Mouse (Mus musculus): ENCODE data around the gene Palld. TPM values are rescaled to one million over a fixed set of nuclear protein-coding genes. Genes with fewer than 3 reads are reported as not detected.

Palld gene
- polyA plus RNA-seq, 1 experiment from 2014 or later = 166 TPM

- no peaks in the 10 kb centered on the region for H3K4me1 ChIP-seq
- H3K36me3 ChIP-seq = no peaks in the 10 kb centered on the region
- H3K4me3 ChIP-seq = no peak overlapping the region
- no peak for ATAC-seq (ENCODE audit: extremely low read depth, insufficient number of reproducible peaks, low FRiP score, low TSS enrichment)
- no peak overlapping the region for H3K4me2 ChIP-seq
- no peaks in the 10 kb centered on the region; the same call in 1 of the 2 replicates for H3K27me3 ChIP-seq (replicated peaks)
- no peak overlapping the region for H3K9ac ChIP-seq
- WGBS = 54% methylated on average over 2 of the region's 2 CpGs
- H3K27ac ChIP-seq (replicated peaks) = no peak overlapping the region
- H3K9me3 ChIP-seq = no peaks in the 10 kb centered on the region
Measured at GRCm38 (mm10) chr8:61464393-61464792, 438.1 kb downstream of the Palld start.

GRCm38 (mm10) chr8:61462221-61462620, 440.3 kb downstream of the Palld start:
- no peak for ATAC-seq (ENCODE audit: extremely low read depth, insufficient number of reproducible peaks, low FRiP score, low TSS enrichment)
- Histone ChIP-seq H3K36me3 (no peaks in the 10 kb centered on the region), H3K4me3 (no peak overlapping the region), H3K27me3 (replicated peaks) (no peaks in the 10 kb centered on the region; the same call in 1 of the 2 replicates), H3K9ac (no peak overlapping the region), H3K4me2 (no peak overlapping the region), H3K4me1 (no peaks in the 10 kb centered on the region), H3K27ac (replicated peaks) (no peak overlapping the region), H3K9me3 (no peaks in the 10 kb centered on the region)
- 73% methylated on average over 5 of the region's 5 CpGs for WGBS

Other genes starting within 250 kb of the Palld start
- 2.6 and 2.7 TPM in 2 replicates for gene Ddx60, start 25.4 kb upstream of the Palld start, polyA plus RNA-seq (2015; fragmentation: Nextera tagmentation; extraction: Ambion mirVana)
- gene Anxa10, start 220.5 kb upstream of the Palld start, polyA plus RNA-seq (2015; fragmentation: Nextera tagmentation; extraction: Ambion mirVana) = not detected in 2 replicates

Data from heart, embryonic 13.5 days (tissue).